In the genomic region with DNA sequence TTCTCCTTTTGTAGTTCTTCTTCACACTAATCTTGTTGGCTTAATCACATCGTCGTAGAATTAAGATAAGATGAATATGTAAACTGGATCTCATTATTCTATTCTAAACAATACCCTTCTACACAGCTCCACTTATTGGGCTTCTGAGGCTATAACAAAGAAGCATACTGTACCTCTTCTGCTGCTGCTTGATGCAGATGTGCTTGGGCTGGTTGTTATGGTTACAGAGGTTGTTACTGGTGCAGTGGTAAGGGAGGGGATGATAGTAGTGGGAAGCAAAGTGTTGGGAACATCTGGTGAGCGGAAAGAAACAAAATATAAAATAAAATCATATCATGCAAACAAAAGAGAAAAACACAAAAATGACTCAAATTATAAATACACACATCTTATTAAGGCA, we compare ENCODE assay signal across 12 mouse cellular contexts.
DNase-seq lines count a peak whose midpoint lies in the region; ATAC-seq lines count a peak whose summit lies in the region.
"Had no signal": no experiment of that assay in that cellular context is flagged by ENCODE, and none has a peak within 500 bp of the region (broad histone marks: within the 10 kb centered on the region; RNA-seq: fewer than 3 reads in every experiment).

No protein-coding gene starts in this region.

- no peak overlapping the region for H3K9ac ChIP-seq in forebrain, embryonic 12.5 days
- no peak overlapping the region for H3K9ac ChIP-seq in hindbrain, embryonic 15.5 days
- H3K9ac ChIP-seq in neural tube, embryonic 13.5 days: no peak overlapping the region
- H3K9ac ChIP-seq: kidney, embryonic 15.5 days; liver, embryonic 13.5 days had no signal

- no peaks in the 10 kb centered on the region; the same call in 1 of the 2 replicates for H3K4me1 ChIP-seq in forebrain, embryonic 12.5 days
- no peaks in the 10 kb centered on the region for H3K4me1 ChIP-seq in hindbrain, embryonic 15.5 days (replicated peaks)
- H3K4me1 ChIP-seq in neural tube, embryonic 13.5 days (replicated peaks): no peaks in the 10 kb centered on the region
- H3K4me1 ChIP-seq: kidney, embryonic 15.5 days; liver, embryonic 13.5 days had no signal

- WGBS in forebrain, embryonic 12.5 days: 45% methylated on average over 3 of the region's 3 CpGs
- 34% methylated on average over 3 of the region's 3 CpGs for WGBS in hindbrain, embryonic 15.5 days
- WGBS in neural tube, embryonic 13.5 days: 50% methylated on average over 3 of the region's 3 CpGs

- H3K27ac ChIP-seq in forebrain, embryonic 12.5 days: no peak overlapping the region
- no peak overlapping the region for H3K27ac ChIP-seq in hindbrain, embryonic 15.5 days (replicated peaks)
- no peak overlapping the region for H3K27ac ChIP-seq in neural tube, embryonic 13.5 days (replicated peaks)
- H3K27ac ChIP-seq: kidney, embryonic 15.5 days; liver, embryonic 13.5 days; stomach, postnatal 0 days had no signal

- peak; percentile 82; the same call in 1 of the 2 replicates for ATAC-seq in forebrain, embryonic 12.5 days (ENCODE audit: low FRiP score)
- ATAC-seq in hindbrain, embryonic 15.5 days (ENCODE audit: low FRiP score, low read depth): peak; percentile 84; the same call in 1 of the 2 replicates
- ATAC-seq in neural tube, embryonic 13.5 days (ENCODE audit: low read depth): peak; percentile 89
- no peak for ATAC-seq in cerebellum, adult (ENCODE audit: insufficient number of reproducible peaks, low FRiP score, low TSS enrichment)
- no peak for ATAC-seq in inflammation-experienced regulatory T-cells, adult 6 months

- no peaks in the 10 kb centered on the region for H3K9me3 ChIP-seq in forebrain, embryonic 12.5 days
- no peaks in the 10 kb centered on the region for H3K9me3 ChIP-seq in hindbrain, embryonic 15.5 days
- H3K9me3 ChIP-seq in neural tube, embryonic 13.5 days: no peaks in the 10 kb centered on the region
- H3K9me3 ChIP-seq: kidney, embryonic 15.5 days; liver, embryonic 13.5 days had no signal

- no peaks in the 10 kb centered on the region for H3K36me3 ChIP-seq in forebrain, embryonic 12.5 days (replicated peaks)
- H3K36me3 ChIP-seq in hindbrain, embryonic 15.5 days: no peaks in the 10 kb centered on the region
- no peaks in the 10 kb centered on the region for H3K36me3 ChIP-seq in neural tube, embryonic 13.5 days
- H3K36me3 ChIP-seq: kidney, embryonic 15.5 days; liver, embryonic 13.5 days had no signal

- peak; percentile 66 for DNase-seq in brain, adult 2 months (ENCODE audit: low read depth, low spot score)
- no peak for DNase-seq in yolk sac, embryonic 10.5 days (ENCODE audit: low spot score)
- DNase-seq: cerebellum, postnatal 10 days; embryo, embryonic 11 days; liver, embryonic 13.5 days had no signal

- no peak overlapping the region for H3K4me3 ChIP-seq in forebrain, embryonic 12.5 days (replicated peaks)
- H3K4me3 ChIP-seq in hindbrain, embryonic 15.5 days: no peak overlapping the region
- H3K4me3 ChIP-seq in neural tube, embryonic 13.5 days: no peak overlapping the region
- H3K4me3 ChIP-seq: kidney, embryonic 15.5 days; liver, embryonic 13.5 days had no signal

- H3K27me3 ChIP-seq in forebrain, embryonic 12.5 days: no peaks in the 10 kb centered on the region
- no peaks in the 10 kb centered on the region for H3K27me3 ChIP-seq in hindbrain, embryonic 15.5 days
- H3K27me3 ChIP-seq in neural tube, embryonic 13.5 days: no peaks in the 10 kb centered on the region
- H3K27me3 ChIP-seq: kidney, embryonic 15.5 days; liver, embryonic 13.5 days had no signal

- H3K4me2 ChIP-seq in forebrain, embryonic 12.5 days: no peak overlapping the region
- no peak overlapping the region for H3K4me2 ChIP-seq in hindbrain, embryonic 15.5 days
- no peak overlapping the region for H3K4me2 ChIP-seq in neural tube, embryonic 13.5 days
- H3K4me2 ChIP-seq: kidney, embryonic 15.5 days; liver, embryonic 13.5 days had no signal

Comparison
In these comparisons a context has a peak if more than half of its experiments do, and no peak if none do; other contexts are left out.
1. ATAC-seq: peak in forebrain, embryonic 12.5 days (single experiment), hindbrain, embryonic 15.5 days (single experiment) and neural tube, embryonic 13.5 days (single experiment); none in cerebellum, adult (single experiment) and inflammation-experienced regulatory T-cells, adult 6 months (single experiment).